Mouse (Mus musculus): ENCODE measurements around the gene Chic1. TPM values are rescaled to one million over a fixed set of nuclear protein-coding genes. Genes with fewer than 3 reads are reported as not detected.

Gene Chic1
- polyA plus RNA-seq (2012; rRNA removed) = 0.08 and 0.19 TPM in 2 replicates

DNA sequence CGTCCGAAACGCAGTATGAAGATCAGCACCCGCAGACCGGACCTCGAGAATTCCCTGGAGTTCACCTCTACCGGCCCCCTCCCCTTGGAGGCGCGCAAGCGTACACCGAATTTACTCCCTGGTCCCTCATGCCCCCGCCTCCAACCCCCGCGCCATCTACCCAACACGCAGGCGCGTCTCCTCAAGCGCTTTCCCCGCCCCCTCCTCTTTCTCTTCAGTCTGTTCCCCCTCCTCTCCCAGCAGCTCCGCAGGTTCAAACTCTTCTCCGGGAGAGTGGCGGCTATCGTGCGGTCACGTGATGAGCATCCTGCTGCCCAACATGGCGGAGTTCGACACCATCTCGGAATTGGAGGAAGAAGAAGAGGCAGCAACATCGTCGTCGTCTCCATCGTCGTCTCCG is at the start of gene Chic1:
Gene Chic1 (plus strand): TSS at position 190 of the 400 bp plus-strand sequence.
- H3K4me3 ChIP-seq (ENCODE audit: control insufficient read depth, insufficient read depth, low read length) = peak within 1 kb of the TSS; percentile 63
- H3K27ac ChIP-seq (ENCODE audit: control insufficient read depth, insufficient read depth, low read length) = no peak within 1 kb of the TSS
- peak; percentile 45 for DNase-seq
- peaks cover 5% of the 10 kb centered on the region; the same call in 1 of the 2 replicates for H3K4me1 ChIP-seq (replicated peaks; ENCODE audit: control insufficient read depth, insufficient read depth, low read length)
- 2% methylated on average over 33 of the region's 34 CpGs for WGBS
- no peaks in the 10 kb centered on the region for H3K36me3 ChIP-seq (ENCODE audit: control insufficient read depth, insufficient read depth, low read length)
- no peaks in the 10 kb centered on the region; the same call in 1 of the 2 replicates for H3K27me3 ChIP-seq (ENCODE audit: control insufficient read depth, insufficient read depth, low read length)
- TF ChIP-seq CTCF (IDR thresholded peaks at IDR 0.05; ENCODE audit: borderline replicate concordance, control insufficient read depth, extremely low read depth, insufficient read depth, low read length, poor library complexity) (no peak), POLR2A (IDR thresholded peaks at IDR 0.05; ENCODE audit: control insufficient read depth, extremely low read depth, insufficient read depth, low read length, poor library complexity) (no peak)

DNA sequence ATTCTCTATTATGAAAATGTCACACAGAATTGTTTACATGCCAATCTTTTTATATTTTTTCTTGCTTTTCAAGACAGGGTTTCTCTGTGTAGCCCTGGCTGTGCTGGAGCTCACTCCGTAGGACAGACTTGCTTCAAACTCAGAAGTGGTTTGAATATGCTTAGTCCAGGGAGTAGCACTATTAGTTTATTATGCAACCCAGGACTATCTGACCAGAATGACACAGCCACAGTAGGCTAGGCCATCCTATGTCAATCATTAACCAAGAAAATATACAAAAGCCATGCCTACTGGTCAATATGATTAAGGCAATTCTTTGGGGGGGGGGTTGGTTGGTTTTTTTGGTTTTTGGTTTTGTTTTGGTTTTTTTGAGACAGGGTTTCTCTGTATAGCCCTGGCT is 48.0 kb upstream of the Chic1 start:
- no peak for DNase-seq

DNA sequence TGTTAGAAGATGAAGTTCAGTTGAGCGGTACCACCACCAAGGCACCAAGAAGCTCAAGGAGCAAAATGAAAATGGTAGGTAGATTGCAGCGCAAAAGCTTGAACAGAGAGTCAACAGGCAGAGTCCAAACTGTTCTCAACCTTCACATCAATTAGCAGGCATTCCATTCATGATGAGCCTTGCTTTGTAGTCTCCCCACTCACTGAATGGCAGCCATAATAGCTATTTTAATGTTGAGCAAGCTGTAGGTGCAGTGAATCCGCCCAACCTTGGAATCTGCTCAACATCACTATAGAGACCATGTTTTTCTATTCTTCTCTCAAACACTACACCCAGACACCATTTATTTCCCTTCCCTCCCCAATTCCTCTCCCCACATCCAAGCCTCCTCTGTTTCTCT is 44.6 kb upstream of the Chic1 start:
- Histone ChIP-seq H3K27ac (ENCODE audit: control insufficient read depth, insufficient read depth, low read length) (no peak overlapping the region), H3K27me3 (ENCODE audit: control insufficient read depth, insufficient read depth, low read length) (no peaks in the 10 kb centered on the region), H3K36me3 (ENCODE audit: control insufficient read depth, insufficient read depth, low read length) (no peaks in the 10 kb centered on the region), H3K4me1 (replicated peaks; ENCODE audit: control insufficient read depth, insufficient read depth, low read length) (no peaks in the 10 kb centered on the region), H3K4me3 (ENCODE audit: control insufficient read depth, insufficient read depth, low read length) (no peak overlapping the region)
- no peak for DNase-seq
- 97% methylated on average over 3 of the region's 3 CpGs for WGBS
- no peak for TF ChIP-seq POLR2A (IDR thresholded peaks at IDR 0.05; ENCODE audit: control insufficient read depth, extremely low read depth, insufficient read depth, low read length, poor library complexity)
- no peak for TF ChIP-seq CTCF (IDR thresholded peaks at IDR 0.05; ENCODE audit: borderline replicate concordance, control insufficient read depth, extremely low read depth, insufficient read depth, low read length, poor library complexity)

More for the DNA sequence above, 48.0 kb upstream of the Chic1 start:
- Histone ChIP-seq H3K4me3 (ENCODE audit: control insufficient read depth, insufficient read depth, low read length) (no peak overlapping the region), H3K4me1 (replicated peaks; ENCODE audit: control insufficient read depth, insufficient read depth, low read length) (no peaks in the 10 kb centered on the region), H3K36me3 (ENCODE audit: control insufficient read depth, insufficient read depth, low read length) (no peaks in the 10 kb centered on the region), H3K27ac (ENCODE audit: control insufficient read depth, insufficient read depth, low read length) (no peak overlapping the region), H3K27me3 (ENCODE audit: control insufficient read depth, insufficient read depth, low read length) (no peaks in the 10 kb centered on the region)
- WGBS = 94% methylated on average over 1 of the region's 1 CpGs
- TF ChIP-seq POLR2A (IDR thresholded peaks at IDR 0.05; ENCODE audit: control insufficient read depth, extremely low read depth, insufficient read depth, low read length, poor library complexity) = no peak
- TF ChIP-seq CTCF (IDR thresholded peaks at IDR 0.05; ENCODE audit: borderline replicate concordance, control insufficient read depth, extremely low read depth, insufficient read depth, low read length, poor library complexity) = no peak

DNA sequence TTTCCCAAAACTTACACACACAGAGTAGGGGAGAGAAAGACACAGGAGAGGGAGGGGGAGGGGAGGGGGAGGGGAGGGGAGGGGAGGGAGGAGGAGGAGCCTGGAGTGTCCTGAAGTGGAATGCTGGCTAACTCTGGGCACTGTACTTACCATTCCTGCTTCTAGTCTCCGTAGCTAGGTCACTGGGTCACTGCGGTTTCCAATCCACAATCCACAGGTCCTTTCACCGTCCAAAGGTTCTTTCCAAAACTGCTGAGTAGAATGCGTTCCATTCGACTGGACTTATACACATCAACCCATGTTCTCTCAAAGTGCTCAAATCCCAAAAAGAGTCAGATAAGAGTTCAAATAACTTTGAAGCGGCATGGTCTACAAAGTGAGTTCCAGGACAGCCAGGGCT is 42.1 kb upstream of the Chic1 start:
- H3K4me1 ChIP-seq (replicated peaks; ENCODE audit: control insufficient read depth, insufficient read depth, low read length) = no peaks in the 10 kb centered on the region
- H3K4me3 ChIP-seq (ENCODE audit: control insufficient read depth, insufficient read depth, low read length) = no peak overlapping the region
- DNase-seq = no peak
- WGBS = 95% methylated on average over 6 of the region's 6 CpGs
- no peak for TF ChIP-seq CTCF (IDR thresholded peaks at IDR 0.05; ENCODE audit: borderline replicate concordance, control insufficient read depth, extremely low read depth, insufficient read depth, low read length, poor library complexity)
- TF ChIP-seq POLR2A (IDR thresholded peaks at IDR 0.05; ENCODE audit: control insufficient read depth, extremely low read depth, insufficient read depth, low read length, poor library complexity) = no peak
- H3K27ac ChIP-seq (ENCODE audit: control insufficient read depth, insufficient read depth, low read length) = no peak overlapping the region
- no peaks in the 10 kb centered on the region for H3K36me3 ChIP-seq (ENCODE audit: control insufficient read depth, insufficient read depth, low read length)
- H3K27me3 ChIP-seq (ENCODE audit: control insufficient read depth, insufficient read depth, low read length) = no peaks in the 10 kb centered on the region

DNA sequence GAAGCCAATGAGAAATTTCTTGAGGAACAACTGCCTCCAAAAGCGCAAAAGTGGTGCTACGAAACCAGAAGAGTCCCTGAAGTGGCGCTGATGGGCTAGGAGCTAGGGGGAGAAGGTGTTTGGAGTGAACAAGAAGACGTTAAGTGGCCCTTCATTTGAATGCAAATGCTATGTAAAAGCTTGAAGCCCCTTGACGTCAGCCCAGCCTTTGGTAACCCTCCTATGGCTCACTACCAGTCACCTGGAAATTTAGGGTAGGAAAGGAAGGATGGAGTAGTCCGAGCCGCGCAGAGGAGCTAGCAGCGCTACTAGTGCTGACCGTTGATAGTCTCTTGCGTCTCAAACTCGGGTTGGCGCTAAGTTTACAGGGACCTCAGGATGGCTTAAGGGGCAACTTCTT is 35.1 kb upstream of the Chic1 start, which contains the start of gene Cdx4:
Gene Cdx4 (plus strand): TSS at position 253 of the 400 bp plus-strand sequence.
- WGBS = 24% methylated on average over 13 of the region's 13 CpGs
- DNase-seq = no peak
- no peaks in the 10 kb centered on the region for H3K36me3 ChIP-seq (ENCODE audit: control insufficient read depth, insufficient read depth, low read length)
- H3K27me3 ChIP-seq (ENCODE audit: control insufficient read depth, insufficient read depth, low read length) = no peaks in the 10 kb centered on the region
- no peak for TF ChIP-seq CTCF (IDR thresholded peaks at IDR 0.05; ENCODE audit: borderline replicate concordance, control insufficient read depth, extremely low read depth, insufficient read depth, low read length, poor library complexity)
- no peak for TF ChIP-seq POLR2A (IDR thresholded peaks at IDR 0.05; ENCODE audit: control insufficient read depth, extremely low read depth, insufficient read depth, low read length, poor library complexity)
- H3K4me1 ChIP-seq (replicated peaks; ENCODE audit: control insufficient read depth, insufficient read depth, low read length) = no peaks in the 10 kb centered on the region
- no peak within 1 kb of the TSS for H3K4me3 ChIP-seq (ENCODE audit: control insufficient read depth, insufficient read depth, low read length)
- H3K27ac ChIP-seq (ENCODE audit: control insufficient read depth, insufficient read depth, low read length) = no peak within 1 kb of the TSS

DNA sequence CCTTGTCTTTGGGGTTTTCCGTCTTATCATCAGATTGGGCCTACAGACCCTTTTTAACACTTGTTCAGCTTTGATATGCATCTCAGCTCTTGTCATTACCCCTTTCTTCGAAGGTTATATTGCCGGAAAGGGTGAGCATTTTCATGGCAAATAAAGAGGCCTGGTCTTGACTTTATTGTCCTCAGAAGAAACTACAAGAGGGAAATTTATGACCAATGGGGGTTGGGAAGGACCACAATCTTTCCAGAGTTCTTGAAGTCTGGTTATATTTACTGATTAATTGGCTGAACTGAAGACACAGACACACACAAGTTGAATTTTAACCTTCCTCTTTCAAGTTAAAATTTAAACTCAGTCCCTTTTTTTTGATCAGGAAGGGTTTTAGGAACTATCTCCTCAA is 30.4 kb upstream of the Chic1 start:
- TF ChIP-seq POLR2A (IDR thresholded peaks at IDR 0.05; ENCODE audit: control insufficient read depth, extremely low read depth, insufficient read depth, low read length, poor library complexity) (no peak), CTCF (IDR thresholded peaks at IDR 0.05; ENCODE audit: borderline replicate concordance, control insufficient read depth, extremely low read depth, insufficient read depth, low read length, poor library complexity) (no peak)
- Histone ChIP-seq H3K4me3 (ENCODE audit: control insufficient read depth, insufficient read depth, low read length) (no peak overlapping the region), H3K4me1 (replicated peaks; ENCODE audit: control insufficient read depth, insufficient read depth, low read length) (no peaks in the 10 kb centered on the region), H3K27ac (ENCODE audit: control insufficient read depth, insufficient read depth, low read length) (no peak overlapping the region), H3K36me3 (ENCODE audit: control insufficient read depth, insufficient read depth, low read length) (no peaks in the 10 kb centered on the region), H3K27me3 (ENCODE audit: control insufficient read depth, insufficient read depth, low read length) (no peaks in the 10 kb centered on the region)
- no peak for DNase-seq
- WGBS = 64% methylated on average over 3 of the region's 3 CpGs

DNA sequence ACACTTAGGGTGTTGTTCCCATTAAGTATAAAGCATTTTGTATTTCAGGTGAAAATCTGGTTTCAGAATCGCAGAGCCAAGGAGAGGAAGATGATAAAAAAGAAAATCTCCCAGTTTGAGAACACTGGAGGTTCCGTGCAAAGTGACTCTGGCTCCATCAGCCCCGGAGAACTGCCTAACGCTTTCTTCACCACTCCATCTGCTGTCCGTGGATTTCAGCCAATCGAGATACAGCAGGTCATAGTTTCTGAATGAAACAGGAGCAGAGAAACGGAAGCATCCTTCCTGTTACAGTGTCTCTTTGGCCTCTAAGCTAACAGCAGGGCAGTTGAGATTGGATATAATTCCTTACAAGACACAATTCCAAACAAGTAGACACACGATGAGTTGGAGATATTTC is 26.9 kb upstream of the Chic1 start:
- no peaks in the 10 kb centered on the region for H3K36me3 ChIP-seq (ENCODE audit: control insufficient read depth, insufficient read depth, low read length)
- no peaks in the 10 kb centered on the region for H3K4me1 ChIP-seq (replicated peaks; ENCODE audit: control insufficient read depth, insufficient read depth, low read length)
- H3K27ac ChIP-seq (ENCODE audit: control insufficient read depth, insufficient read depth, low read length) = no peak overlapping the region
- H3K4me3 ChIP-seq (ENCODE audit: control insufficient read depth, insufficient read depth, low read length) = no peak overlapping the region
- TF ChIP-seq POLR2A (IDR thresholded peaks at IDR 0.05; ENCODE audit: control insufficient read depth, extremely low read depth, insufficient read depth, low read length, poor library complexity) (no peak), CTCF (IDR thresholded peaks at IDR 0.05; ENCODE audit: borderline replicate concordance, control insufficient read depth, extremely low read depth, insufficient read depth, low read length, poor library complexity) (no peak)
- DNase-seq = no peak
- 86% methylated on average over 8 of the region's 8 CpGs for WGBS
- H3K27me3 ChIP-seq (ENCODE audit: control insufficient read depth, insufficient read depth, low read length) = no peaks in the 10 kb centered on the region
